Mouse (Mus musculus) hindbrain, embryonic 15.5 days (tissue): Measurements from ENCODE around the gene Arrdc3. TPM values are rescaled to one million over a fixed set of nuclear protein-coding genes. Genes with fewer than 3 reads are reported as not detected.

Experiments used
- ATAC-seq: fragments of 200-750 bp; cut with Nextera tagmentation; 2 replicates; pipeline ENCODE4 v1.8.0; 2017; ENCODE audit warnings: low read depth, moderate number of reproducible peaks, moderate TSS enrichment; ENCODE audit not compliant: low FRiP score
- H3K27ac ChIP-seq: fragments of 300-500 bp; sonication (generic); replicated peaks from 2 replicates; pipeline ENCODE4 v1.5.1; 2015; ENCODE audit warnings: mild to moderate bottlenecking, inconsistent platforms
- H3K27me3 ChIP-seq: fragments of 300-500 bp; sonication (generic); 2 replicates; pipeline ENCODE4 v1.6.1; 2015; ENCODE audit warnings: control low read depth, inconsistent platforms
- H3K36me3 ChIP-seq: fragments of 300-500 bp; sonication (generic); 2 replicates; pipeline ENCODE4 v1.6.1; 2015; ENCODE audit warnings: control low read depth, inconsistent platforms
- H3K4me1 ChIP-seq: fragments of 300-500 bp; sonication (generic); replicated peaks from 2 replicates; pipeline ENCODE4 v1.6.1; 2015; ENCODE audit warnings: control low read depth, inconsistent platforms
- H3K4me2 ChIP-seq: fragments of 300-500 bp; sonication (generic); 2 replicates; pipeline ENCODE4 v1.6.1; 2015; ENCODE audit warnings: moderate library complexity, mild to moderate bottlenecking, inconsistent platforms
- H3K4me3 ChIP-seq: fragments of 300-500 bp; sonication (generic); 2 replicates; pipeline ENCODE4 v1.5.1; 2015; ENCODE audit warnings: mild to moderate bottlenecking, inconsistent platforms
- H3K9ac ChIP-seq: fragments of 300-500 bp; sonication (generic); 2 replicates; pipeline ENCODE4 v1.6.1; 2015; ENCODE audit warnings: inconsistent platforms
- H3K9me3 ChIP-seq: fragments of 300-500 bp; sonication (generic); 2 replicates; pipeline ENCODE4 v1.6.1; 2016; ENCODE audit warnings: control low read depth, inconsistent platforms
- WGBS: fragments of 180-500 bp; shearing (Covaris S2); methylation state at CpG from one replicate; pipeline ENCODE4 v1.1.7; 2015; 5-methylcytosine and 5-hydroxymethylcytosine counted together
- polyA plus RNA-seq: library from polyadenylated mRNA; unstranded; fragments of >200 nt; fragmentation: Nextera tagmentation; extraction: Ambion mirVana; gene quantifications from 2 replicates; pipeline ENCODE4 v1.2.1, GENCODE M21; 2015

Gene Arrdc3
- 40.2 and 46.6 TPM in 2 replicates for polyA plus RNA-seq

- peak; percentile 72 for ATAC-seq
- Histone ChIP-seq H3K4me2 (peak within 1 kb of the TSS; percentile 53), H3K4me1 (peaks cover 14% of the 10 kb centered on the region), H3K4me3 (peak within 1 kb of the TSS; percentile 77), H3K27ac (peak within 1 kb of the TSS; percentile 100), H3K36me3 (peaks cover 4% of the 10 kb centered on the region), H3K9ac (peak within 1 kb of the TSS; percentile 94), H3K9me3 (no peaks in the 10 kb centered on the region), H3K27me3 (no peaks in the 10 kb centered on the region)
- WGBS, result under 1% methylated on average over 31 of the region's 31 CpGs
Measured at GRCm38 (mm10) chr13:80883190-80883589, at the start of gene Arrdc3. Gene Arrdc3, plus strand, starts transcription at chr13:80883384.

DNA sequence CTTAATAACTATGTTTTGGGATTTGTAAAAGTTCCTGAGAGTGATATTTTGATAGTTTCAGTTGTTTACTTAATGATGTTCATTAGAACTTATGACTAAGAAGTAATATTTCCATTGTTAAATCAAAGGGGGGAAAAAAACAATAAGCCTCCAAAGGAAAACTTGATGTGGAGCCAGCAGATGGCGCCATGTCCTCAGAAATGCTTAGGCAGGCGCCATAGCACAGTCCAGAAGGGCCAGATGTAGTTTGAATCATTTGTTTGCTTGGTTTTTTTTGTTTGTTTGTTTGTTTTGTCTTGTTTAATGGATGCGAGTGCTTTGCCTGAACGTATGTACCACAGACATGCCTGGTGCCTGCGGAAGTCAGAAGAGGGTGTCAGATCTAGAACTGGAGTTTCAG, 21.0 kb upstream of the Arrdc3 start:
- Histone ChIP-seq H3K4me1 (no peaks in the 10 kb centered on the region), H3K27ac (no peak overlapping the region), H3K27me3 (no peaks in the 10 kb centered on the region), H3K9ac (no peak overlapping the region), H3K36me3 (no peaks in the 10 kb centered on the region), H3K9me3 (no peaks in the 10 kb centered on the region), H3K4me2 (no peak overlapping the region), H3K4me3 (no peak overlapping the region)
- 14% methylated on average over 5 of the region's 5 CpGs for WGBS
- ATAC-seq, result peak; percentile 79; the same call in 1 of the 2 replicates

DNA sequence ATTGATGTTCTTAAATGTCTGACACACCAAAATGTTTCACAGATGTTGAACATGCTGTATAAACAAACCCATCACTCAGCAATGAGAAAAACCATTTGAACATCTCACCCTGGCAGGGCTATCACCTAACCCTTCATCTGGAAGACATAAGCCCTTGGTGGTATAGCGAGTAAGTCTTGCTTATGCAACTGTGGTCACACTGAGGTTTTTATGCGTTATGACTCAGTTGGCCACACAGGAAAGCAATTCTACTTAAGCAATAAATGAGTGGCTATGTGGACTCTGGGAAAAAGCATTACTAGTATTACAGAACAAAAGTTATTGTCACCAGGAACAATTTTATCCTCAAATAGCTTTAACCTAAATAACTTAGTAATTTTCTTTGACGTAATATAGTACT, 19.0 kb upstream of the Arrdc3 start:
- Histone ChIP-seq H3K9ac (no peak overlapping the region), H3K4me3 (no peak overlapping the region), H3K9me3 (no peaks in the 10 kb centered on the region), H3K4me2 (no peak overlapping the region), H3K36me3 (no peaks in the 10 kb centered on the region), H3K27me3 (no peaks in the 10 kb centered on the region), H3K4me1 (no peaks in the 10 kb centered on the region), H3K27ac (no peak overlapping the region)
- 87% methylated on average over 3 of the region's 3 CpGs for WGBS
- no peak for ATAC-seq

GRCm38 (mm10) chr13:80875126-80875525, 8.1 kb upstream of the Arrdc3 start:
- H3K4me1 ChIP-seq, result no peaks in the 10 kb centered on the region
- no peaks in the 10 kb centered on the region for H3K27me3 ChIP-seq
- no peak overlapping the region for H3K4me2 ChIP-seq
- H3K27ac ChIP-seq, result no peak overlapping the region
- H3K9ac ChIP-seq, result no peak overlapping the region
- H3K9me3 ChIP-seq, result no peaks in the 10 kb centered on the region
- H3K36me3 ChIP-seq, result no peaks in the 10 kb centered on the region
- WGBS, result 89% methylated on average over 5 of the region's 5 CpGs
- ATAC-seq, result no peak
- H3K4me3 ChIP-seq, result no peak overlapping the region

- H3K9me3 ChIP-seq, result no peaks in the 10 kb centered on the region
- H3K9ac ChIP-seq, result no peak overlapping the region
- no peaks in the 10 kb centered on the region for H3K27me3 ChIP-seq
- no peak overlapping the region for H3K27ac ChIP-seq
- H3K4me1 ChIP-seq, result peaks cover 5% of the 10 kb centered on the region
- no peak overlapping the region for H3K4me3 ChIP-seq
- H3K4me2 ChIP-seq, result no peak overlapping the region
- 80% methylated on average over 4 of the region's 4 CpGs for WGBS
- no peaks in the 10 kb centered on the region for H3K36me3 ChIP-seq
- ATAC-seq, result no peak
Measured at GRCm38 (mm10) chr13:80880756-80881155, 2.4 kb upstream of the Arrdc3 start.

GRCm38 (mm10) chr13:80881722-80882500, 1.3 kb upstream of the Arrdc3 start:
- ATAC-seq, result no peak
- peak overlapping the region; percentile 53 for H3K4me2 ChIP-seq
- no peaks in the 10 kb centered on the region for H3K9me3 ChIP-seq
- peak overlapping the region; percentile 100 for H3K27ac ChIP-seq
- H3K4me1 ChIP-seq, result peaks cover 8% of the 10 kb centered on the region
- 23% methylated on average over 6 of the region's 6 CpGs for WGBS
- no peaks in the 10 kb centered on the region for H3K27me3 ChIP-seq
- peak overlapping the region; percentile 65; the same call in 1 of the 2 replicates for H3K9ac ChIP-seq
- no peaks in the 10 kb centered on the region for H3K36me3 ChIP-seq
- H3K4me3 ChIP-seq, result peak overlapping the region; percentile 77; the same call in 1 of the 2 replicates

DNA sequence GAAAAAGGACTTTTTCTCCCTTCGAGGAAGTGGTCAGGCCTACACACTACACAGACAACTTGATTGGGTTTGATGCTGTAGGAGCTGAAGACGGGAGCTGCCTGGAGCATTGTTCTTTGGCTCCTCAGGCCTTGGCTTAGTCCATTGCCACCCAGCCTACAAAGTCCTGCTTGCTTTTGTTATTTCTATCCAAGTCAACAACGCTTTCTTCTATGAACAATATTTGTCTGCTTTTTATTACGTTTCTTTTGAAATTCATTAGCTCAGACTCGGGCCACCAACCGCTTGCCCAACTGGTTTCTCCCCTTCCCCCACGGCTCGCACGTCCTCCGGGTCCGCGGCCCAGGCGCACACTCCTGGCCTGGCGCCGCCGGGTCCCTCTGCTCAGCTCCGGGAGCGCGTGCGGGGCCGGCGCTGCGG, 458 bp upstream of the Arrdc3 start:
- ATAC-seq, result peak; percentile 51
- under 1% methylated on average over 23 of the region's 23 CpGs for WGBS
- H3K4me3 ChIP-seq, result peak overlapping the region; percentile 77
- peaks cover 9% of the 10 kb centered on the region for H3K4me1 ChIP-seq
- peak overlapping the region; percentile 100 for H3K27ac ChIP-seq
- H3K9ac ChIP-seq, result peak overlapping the region; percentile 65
- no peaks in the 10 kb centered on the region for H3K36me3 ChIP-seq
- no peaks in the 10 kb centered on the region for H3K27me3 ChIP-seq
- H3K9me3 ChIP-seq, result no peaks in the 10 kb centered on the region
- peak overlapping the region; percentile 53 for H3K4me2 ChIP-seq

DNA sequence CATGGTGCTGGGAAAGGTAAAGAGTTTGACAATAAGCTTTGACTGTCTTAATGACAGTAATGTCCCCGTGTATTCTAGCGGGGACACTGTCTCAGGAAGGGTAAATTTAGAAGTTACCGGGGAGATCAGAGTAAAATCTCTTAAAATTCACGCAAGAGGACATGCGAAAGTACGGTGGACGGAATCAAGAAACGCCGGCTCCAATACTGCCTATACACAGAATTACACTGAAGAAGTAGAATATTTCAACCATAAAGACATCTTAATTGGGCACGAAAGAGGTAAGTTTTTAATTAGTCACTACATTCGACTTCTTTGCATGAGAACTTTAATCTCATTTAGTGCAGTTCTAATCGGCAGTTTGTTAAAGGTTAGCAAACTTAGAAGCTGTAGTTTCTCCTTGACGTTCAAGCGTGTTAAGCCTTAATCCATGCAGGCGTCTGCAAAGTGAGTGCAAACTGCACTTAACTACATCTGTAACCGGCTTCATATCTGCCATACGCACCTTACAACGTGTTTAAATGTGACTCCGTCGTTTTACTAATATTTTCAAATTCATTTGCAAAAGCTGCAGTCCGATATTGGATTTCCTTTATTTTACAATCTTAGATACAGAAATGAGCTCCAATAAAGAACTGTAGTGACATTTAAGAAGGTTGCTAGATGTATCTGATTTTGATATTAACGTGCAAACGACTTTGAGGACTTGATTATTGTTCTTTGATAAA, 629 bp downstream of the Arrdc3 start:
- Histone ChIP-seq H3K4me2 (peak overlapping the region; percentile 53), H3K4me1 (peaks cover 14% of the 10 kb centered on the region), H3K27ac (peak overlapping the region; percentile 100), H3K36me3 (peaks cover 7% of the 10 kb centered on the region), H3K9me3 (no peaks in the 10 kb centered on the region), H3K9ac (peak overlapping the region; percentile 94), H3K4me3 (peak overlapping the region; percentile 77), H3K27me3 (no peaks in the 10 kb centered on the region)
- under 1% methylated on average over 23 of the region's 23 CpGs for WGBS
- ATAC-seq, result no peak

- Histone ChIP-seq H3K9ac (peak overlapping the region; percentile 94), H3K9me3 (no peaks in the 10 kb centered on the region), H3K27ac (peak overlapping the region; percentile 100), H3K4me1 (peaks cover 14% of the 10 kb centered on the region), H3K27me3 (no peaks in the 10 kb centered on the region), H3K4me2 (peak overlapping the region; percentile 53), H3K36me3 (peaks cover 10% of the 10 kb centered on the region), H3K4me3 (peak overlapping the region; percentile 77)
- under 1% methylated on average over 15 of the region's 15 CpGs for WGBS
- ATAC-seq, result no peak
Measured at GRCm38 (mm10) chr13:80884377-80884983, 1.3 kb downstream of the Arrdc3 start.

GRCm38 (mm10) chr13:80885103-80885833, 2.1 kb downstream of the Arrdc3 start:
- H3K4me2 ChIP-seq, result peak overlapping the region; percentile 53
- ATAC-seq, result peak; percentile 92
- H3K27ac ChIP-seq, result peak overlapping the region; percentile 100
- H3K9me3 ChIP-seq, result no peaks in the 10 kb centered on the region
- peak overlapping the region; percentile 94 for H3K9ac ChIP-seq
- no peaks in the 10 kb centered on the region for H3K27me3 ChIP-seq
- H3K36me3 ChIP-seq, result peaks cover 14% of the 10 kb centered on the region
- WGBS, result under 1% methylated on average over 47 of the region's 47 CpGs
- peaks cover 14% of the 10 kb centered on the region for H3K4me1 ChIP-seq
- peak overlapping the region; percentile 77 for H3K4me3 ChIP-seq

GRCm38 (mm10) chr13:80885834-80886663, 2.9 kb downstream of the Arrdc3 start:
- H3K27me3 ChIP-seq, result no peaks in the 10 kb centered on the region
- peak overlapping the region; percentile 100 for H3K27ac ChIP-seq
- H3K36me3 ChIP-seq, result peaks cover 21% of the 10 kb centered on the region
- H3K9me3 ChIP-seq, result no peaks in the 10 kb centered on the region
- under 1% methylated on average over 61 of the region's 72 CpGs for WGBS
- peak overlapping the region; percentile 94 for H3K9ac ChIP-seq
- H3K4me2 ChIP-seq, result peak overlapping the region; percentile 53
- peak; percentile 92 for ATAC-seq
- peaks cover 14% of the 10 kb centered on the region for H3K4me1 ChIP-seq
- peak overlapping the region; percentile 77 for H3K4me3 ChIP-seq
